Mouse (Mus musculus) cortical plate, adult 2 months (tissue): ENCODE results near the gene Ccdc106.

ENCODE experiments used
- CTCF ChIP-seq: fragments of 200-500 bp; IDR thresholded peaks from 2 replicates; pipeline ENCODE4 v1.5.1; 2011; ENCODE audit warnings: mild to moderate bottlenecking, control low read depth, low read length; ENCODE audit not compliant: insufficient read depth; ENCODE audit errors: extremely low read depth
- POLR2A ChIP-seq: fragments of 200-500 bp; IDR thresholded peaks from 2 replicates; pipeline ENCODE4 v1.6.1; 2011; ENCODE audit warnings: mild to moderate bottlenecking, low read length, control low read depth; ENCODE audit not compliant: insufficient read depth; ENCODE audit errors: extremely low read depth

DNA sequence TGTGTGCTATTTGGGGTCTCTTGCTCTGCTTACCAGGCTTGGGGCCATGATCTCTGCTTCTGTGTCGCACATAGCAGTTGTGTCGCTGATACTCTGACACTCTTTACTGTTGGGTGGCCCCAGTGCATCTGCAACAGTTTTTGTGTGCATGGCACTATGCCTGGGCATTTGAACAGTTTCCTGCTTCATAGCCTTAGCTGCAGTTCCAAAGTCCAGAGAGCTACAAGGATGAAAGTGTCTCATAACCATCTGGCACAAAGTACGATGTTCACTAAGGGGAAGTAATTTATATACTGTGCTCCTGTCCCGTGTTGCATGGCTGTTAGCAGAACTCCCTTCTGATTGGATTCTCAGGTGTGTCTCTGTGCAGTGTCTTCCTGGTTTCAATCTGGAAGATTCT is 67.5 kb downstream of the Ccdc106 start:
- TF ChIP-seq POLR2A (no peak), CTCF (no peak)
